Mouse (Mus musculus) adrenal gland, adult 8-10 months (tissue): ENCODE results near the gene Kcnmb3. TPM values are rescaled to one million over a fixed set of nuclear protein-coding genes. Genes with fewer than 3 reads are reported as not detected.
"Not testable (repeated sequence)": the region's sequence is repeated elsewhere in the genome, so short reads cannot be mapped to it uniquely, and the experiment has no call there.

Experiments
- DNase-seq: peaks from one replicate; pipeline ENCODE4 v3.0.0; 2022
- total RNA-seq, 4 experiments: library from RNA; stranded (reverse); gene quantifications; 2 replicates each; pipeline ENCODE4 v1.2.4; 2022

Kcnmb3 gene
- total RNA-seq, 4 experiments from 2014 or later: 0.18 to 2.8 (median 0.38) TPM; not detected in 1

GRCm38 (mm10) chr3:32430394-32430793 is 61.6 kb downstream of the Kcnmb3 start:
- DNase-seq: no peak

- not testable (repeated sequence) for DNase-seq
Observed at GRCm38 (mm10) chr3:32429351-32429750, 62.7 kb downstream of the Kcnmb3 start.

- DNase-seq: peak; percentile 31
Observed at GRCm38 (mm10) chr3:32428921-32429320, 63.1 kb downstream of the Kcnmb3 start.

GRCm38 (mm10) chr3:32428361-32428760 is 63.7 kb downstream of the Kcnmb3 start:
- no peak for DNase-seq

- DNase-seq: no peak
Observed at GRCm38 (mm10) chr3:32427695-32428094, 64.3 kb downstream of the Kcnmb3 start.

Other genes with a start within 250 kb of the Kcnmb3 start
- 10 to 100 TPM; 25.1 to 39.5 (median 33.3) TPM for gene Zmat3, start 126.2 kb downstream of the Kcnmb3 start, total RNA-seq
- gene Pik3ca, start 94.6 kb downstream of the Kcnmb3 start, total RNA-seq: 10 to 100 TPM; 52.6 to 61.4 (median 57.4) TPM
- 10 to 100 TPM; 30.3 to 51.2 (median 37.4) TPM for gene Zfp639, start 18.0 kb upstream of the Kcnmb3 start, total RNA-seq
- 100 to 1,000 TPM in 3 of 4 experiments, 10 to 100 TPM in 1; 93.1 to 124 (median 115) TPM for gene Mfn1, start 37.2 kb upstream of the Kcnmb3 start, total RNA-seq
- 10 to 100 TPM; 37.7 to 82.5 (median 58.9) TPM for gene Gnb4, start 124.4 kb upstream of the Kcnmb3 start, total RNA-seq
- 10 to 100 TPM; 46.4 to 62.4 (median 53.0) TPM for gene Actl6a, start 214.1 kb upstream of the Kcnmb3 start, total RNA-seq
- gene Ndufb5, start 244.8 kb upstream of the Kcnmb3 start, total RNA-seq: 100 to 1,000 TPM; 222 to 356 (median 282) TPM
- 10 to 100 TPM; 25.6 to 30.9 (median 27.6) TPM for gene Mrpl47, start 245.4 kb upstream of the Kcnmb3 start, total RNA-seq